Mouse (Mus musculus): ENCODE measurements at regions not wholly inside any gene's neighbourhood (a gene's known extent, or its start where the extent isn't known, plus 50 kb on each side); places are given as distances from the start of the nearest gene placed in this dataset.

DNA sequence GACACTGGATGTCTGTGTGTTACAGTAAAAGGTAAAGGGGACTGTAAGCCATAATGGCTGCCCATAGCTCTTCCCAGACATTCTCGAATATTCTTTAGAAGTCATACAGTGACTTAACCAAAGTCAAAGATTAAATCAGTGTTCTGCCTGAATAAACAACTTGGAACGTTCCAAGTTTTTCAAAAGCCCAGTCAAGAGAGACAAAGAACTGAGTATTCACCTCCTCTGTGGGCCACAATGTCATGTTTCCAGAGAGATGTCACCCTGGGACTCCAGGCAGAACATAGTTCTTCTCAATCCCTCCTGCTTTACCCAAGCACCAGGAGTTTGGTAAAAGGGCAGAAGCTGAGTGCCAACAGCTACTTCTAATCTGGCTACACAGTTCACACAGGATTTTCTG lies 58.2 kb upstream of the Nt5e start:
- no peak overlapping the region for H3K4me3 ChIP-seq (replicated peaks)
- no peak for TF ChIP-seq GATA1 (IDR thresholded peaks at IDR 0.05; ENCODE audit: borderline replicate concordance, low read length)
- peaks cover 7% of the 10 kb centered on the region for H3K27me3 ChIP-seq (replicated peaks)
- peaks cover 8% of the 10 kb centered on the region for H3K4me1 ChIP-seq
- no peaks in the 10 kb centered on the region for H3K36me3 ChIP-seq (replicated peaks; ENCODE audit: low read length)
- no peaks in the 10 kb centered on the region for H3K9me3 ChIP-seq

- Histone ChIP-seq H3K9me3 (no peaks in the 10 kb centered on the region), H3K27me3 (replicated peaks) (peaks cover 7% of the 10 kb centered on the region), H3K4me1 (peaks cover 12% of the 10 kb centered on the region), H3K4me3 (replicated peaks) (no peak overlapping the region), H3K36me3 (replicated peaks; ENCODE audit: low read length) (no peaks in the 10 kb centered on the region)
- no peak for TF ChIP-seq FLI1 (IDR thresholded peaks at IDR 0.05; ENCODE audit: low read length)
- TF ChIP-seq GATA1 (IDR thresholded peaks at IDR 0.05; ENCODE audit: borderline replicate concordance, low read length): no peak
These were observed 57.8 kb upstream of the Nt5e start for GRCm38 (mm10) chr9:88269216-88269615.

- peaks cover 13% of the 10 kb centered on the region for H3K4me1 ChIP-seq
- peaks cover 7% of the 10 kb centered on the region for H3K27me3 ChIP-seq (replicated peaks)
- peaks cover 5% of the 10 kb centered on the region for H3K9me3 ChIP-seq
- TF ChIP-seq FLI1 (IDR thresholded peaks at IDR 0.05; ENCODE audit: low read length) (no peak), GATA1 (IDR thresholded peaks at IDR 0.05; ENCODE audit: borderline replicate concordance, low read length) (no peak)
- no peak overlapping the region for H3K4me3 ChIP-seq (replicated peaks)
- no peaks in the 10 kb centered on the region for H3K36me3 ChIP-seq (replicated peaks; ENCODE audit: low read length)
These were observed 56.2 kb upstream of the Nt5e start for GRCm38 (mm10) chr9:88270836-88271235.

- TF ChIP-seq GATA1 (IDR thresholded peaks at IDR 0.05; ENCODE audit: borderline replicate concordance, low read length) (no peak), FLI1 (IDR thresholded peaks at IDR 0.05; ENCODE audit: low read length) (no peak)
- Histone ChIP-seq H3K9me3 (peaks cover 8% of the 10 kb centered on the region), H3K27me3 (replicated peaks) (peaks cover 1% of the 10 kb centered on the region), H3K4me3 (replicated peaks) (no peak overlapping the region), H3K36me3 (replicated peaks; ENCODE audit: low read length) (no peaks in the 10 kb centered on the region), H3K4me1 (peaks cover 38% of the 10 kb centered on the region)
These were observed 53.7 kb upstream of the Nt5e start for GRCm38 (mm10) chr9:88273304-88273703.

GRCm38 (mm10) chr9:88274040-88274439 lies 53.0 kb upstream of the Nt5e start:
- Histone ChIP-seq H3K27me3 (replicated peaks) (peaks cover 1% of the 10 kb centered on the region), H3K36me3 (replicated peaks; ENCODE audit: low read length) (no peaks in the 10 kb centered on the region), H3K9me3 (peaks cover 8% of the 10 kb centered on the region), H3K4me1 (peaks cover 40% of the 10 kb centered on the region), H3K4me3 (replicated peaks) (no peak overlapping the region)
- TF ChIP-seq FLI1 (IDR thresholded peaks at IDR 0.05; ENCODE audit: low read length): no peak
- no peak for TF ChIP-seq GATA1 (IDR thresholded peaks at IDR 0.05; ENCODE audit: borderline replicate concordance, low read length)

- peaks cover 1% of the 10 kb centered on the region for H3K27me3 ChIP-seq (replicated peaks)
- H3K4me3 ChIP-seq (replicated peaks): no peak overlapping the region
- H3K4me1 ChIP-seq: peaks cover 40% of the 10 kb centered on the region
- no peaks in the 10 kb centered on the region for H3K36me3 ChIP-seq (replicated peaks; ENCODE audit: low read length)
- TF ChIP-seq FLI1 (IDR thresholded peaks at IDR 0.05; ENCODE audit: low read length): no peak
- TF ChIP-seq GATA1 (IDR thresholded peaks at IDR 0.05; ENCODE audit: borderline replicate concordance, low read length): no peak
- peaks cover 8% of the 10 kb centered on the region for H3K9me3 ChIP-seq
These were observed 52.2 kb upstream of the Nt5e start for GRCm38 (mm10) chr9:88274681-88275336.

GRCm38 (mm10) chr9:88276023-88276568 lies 50.9 kb upstream of the Nt5e start:
- peaks cover 1% of the 10 kb centered on the region for H3K27me3 ChIP-seq (replicated peaks)
- H3K9me3 ChIP-seq: peaks cover 8% of the 10 kb centered on the region
- H3K36me3 ChIP-seq (replicated peaks; ENCODE audit: low read length): no peaks in the 10 kb centered on the region
- peak overlapping the region; percentile 0 for H3K4me3 ChIP-seq (replicated peaks)
- TF ChIP-seq GATA1 (IDR thresholded peaks at IDR 0.05; ENCODE audit: borderline replicate concordance, low read length) (no peak), FLI1 (IDR thresholded peaks at IDR 0.05; ENCODE audit: low read length) (no peak)
- H3K4me1 ChIP-seq: peaks cover 40% of the 10 kb centered on the region

DNA sequence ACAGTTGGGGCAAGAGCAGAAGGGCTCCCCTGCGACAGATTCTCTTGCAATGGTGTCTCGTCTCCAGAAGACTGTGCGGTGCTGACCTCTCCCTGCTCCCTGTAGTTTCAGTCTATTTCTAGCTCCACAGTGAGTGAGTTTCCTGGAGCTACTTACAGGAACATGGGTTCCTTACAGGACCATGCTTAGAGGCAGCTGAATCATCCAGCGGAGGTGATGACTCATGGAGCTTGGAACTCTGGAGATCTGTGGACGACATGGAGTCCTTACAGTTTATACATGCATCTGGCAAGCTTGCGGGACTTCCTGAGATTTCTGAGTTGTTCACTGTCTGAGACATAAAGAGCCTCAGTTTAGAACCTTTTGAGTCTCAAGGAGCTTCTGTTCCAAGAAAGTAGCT lies 50.0 kb upstream of the Nt5e start:
- TF ChIP-seq FLI1 (IDR thresholded peaks at IDR 0.05; ENCODE audit: low read length) (no peak), GATA1 (IDR thresholded peaks at IDR 0.05; ENCODE audit: borderline replicate concordance, low read length) (no peak)
- Histone ChIP-seq H3K27me3 (replicated peaks) (peaks cover 1% of the 10 kb centered on the region), H3K9me3 (peaks cover 8% of the 10 kb centered on the region), H3K4me3 (replicated peaks) (peak overlapping the region; percentile 48), H3K4me1 (peaks cover 40% of the 10 kb centered on the region), H3K36me3 (replicated peaks; ENCODE audit: low read length) (no peaks in the 10 kb centered on the region)

All from megakaryocyte, embryonic 14.5 days (primary cell).